Mouse (Mus musculus): ENCODE measurements at regions not wholly inside any gene's neighbourhood (a gene's known extent, or its start where the extent isn't known, plus 50 kb on each side); places are given as distances from the start of the nearest gene placed in this dataset.

- DNase-seq (ENCODE audit: low spot score in 2 of 2), result no peak
Measured at GRCm38 (mm10) chr4:33594997-33595657, 285.0 kb downstream of the Rngtt start.

GRCm38 (mm10) chr4:33595763-33596162, 285.7 kb downstream of the Rngtt start:
- no peak for DNase-seq (ENCODE audit: low spot score in 2 of 2)

GRCm38 (mm10) chr4:33599966-33600365, 289.9 kb downstream of the Rngtt start:
- DNase-seq (ENCODE audit: low spot score in 2 of 2), result no peak

GRCm38 (mm10) chr4:33600805-33601204, 290.7 kb downstream of the Rngtt start:
- DNase-seq (ENCODE audit: low spot score in 2 of 2), result no peak

GRCm38 (mm10) chr4:33604636-33605035, 294.5 kb downstream of the Rngtt start:
- no peak for DNase-seq (ENCODE audit: low spot score in 2 of 2)

GRCm38 (mm10) chr4:33639821-33640575, 284.4 kb upstream of the Cnr1 start:
- no peak for DNase-seq (ENCODE audit: low spot score in 2 of 2)

GRCm38 (mm10) chr4:33640576-33641255, 283.7 kb upstream of the Cnr1 start:
- DNase-seq (ENCODE audit: low spot score in 2 of 2), result no peak

- no peak for DNase-seq (ENCODE audit: low spot score in 2 of 2)
Measured at GRCm38 (mm10) chr4:33641883-33642282, 282.5 kb upstream of the Cnr1 start.

GRCm38 (mm10) chr4:33642526-33642925, 281.9 kb upstream of the Cnr1 start:
- no peak for DNase-seq (ENCODE audit: low spot score in 2 of 2)

- DNase-seq (ENCODE audit: low spot score in 2 of 2), result no peak
Measured at GRCm38 (mm10) chr4:33645217-33645616, 279.2 kb upstream of the Cnr1 start.

GRCm38 (mm10) chr4:33651292-33651691, 273.1 kb upstream of the Cnr1 start:
- no peak for DNase-seq (ENCODE audit: low spot score in 2 of 2)

GRCm38 (mm10) chr4:33659766-33660165, 264.6 kb upstream of the Cnr1 start:
- no peak for DNase-seq (ENCODE audit: low spot score in 2 of 2)

GRCm38 (mm10) chr4:33660553-33660952, 263.8 kb upstream of the Cnr1 start:
- no peak for DNase-seq (ENCODE audit: low spot score in 2 of 2)

GRCm38 (mm10) chr4:33661862-33662261, 262.5 kb upstream of the Cnr1 start:
- no peak for DNase-seq (ENCODE audit: low spot score in 2 of 2)

- DNase-seq (ENCODE audit: low spot score in 2 of 2), result no peak
Measured at GRCm38 (mm10) chr4:33662965-33663364, 261.4 kb upstream of the Cnr1 start.

GRCm38 (mm10) chr4:33663616-33664473, 260.5 kb upstream of the Cnr1 start:
- no peak for DNase-seq (ENCODE audit: low spot score in 2 of 2)

- DNase-seq (ENCODE audit: low spot score in 2 of 2), result no peak
Measured at GRCm38 (mm10) chr4:33664474-33664822, 259.9 kb upstream of the Cnr1 start.

- DNase-seq (ENCODE audit: low spot score in 2 of 2), result no peak
Measured at GRCm38 (mm10) chr4:33665250-33665873, 259.0 kb upstream of the Cnr1 start.

GRCm38 (mm10) chr4:33668431-33668830, 256.0 kb upstream of the Cnr1 start:
- no peak for DNase-seq (ENCODE audit: low spot score in 2 of 2)

GRCm38 (mm10) chr4:33675044-33675443, 249.3 kb upstream of the Cnr1 start:
- no peak for DNase-seq (ENCODE audit: low spot score in 2 of 2)

- no peak for DNase-seq (ENCODE audit: low spot score in 2 of 2)
Measured at GRCm38 (mm10) chr4:33679351-33679750, 245.0 kb upstream of the Cnr1 start.

All from left cerebral cortex, adult 9 months (tissue).